Mouse (Mus musculus) E14TG2a.4 (cell line): Measurements from ENCODE around the gene 1700069L16Rik.

Experiments
- H3K27me3 ChIP-seq: 2 replicates; pipeline ENCODE4 v1.6.1; 2014; ENCODE audit warnings: low read length, control low read depth; ENCODE audit not compliant: insufficient read depth
- H3K36me3 ChIP-seq: 2 replicates; pipeline ENCODE4 v1.6.1; 2014; ENCODE audit warnings: low read length, control low read depth; ENCODE audit not compliant: insufficient read depth
- H3K4me1 ChIP-seq: replicated peaks from 2 replicates; pipeline ENCODE4 v1.6.1; 2014; ENCODE audit warnings: low read depth, low read length, control low read depth
- H3K4me3 ChIP-seq: replicated peaks from 2 replicates; pipeline ENCODE4 v1.5.1; 2014; ENCODE audit warnings: mild to moderate bottlenecking, low read length
- H3K9me3 ChIP-seq: 2 replicates; pipeline ENCODE4 v1.6.1; 2014; ENCODE audit warnings: low read length, control low read depth
- CTCF ChIP-seq: conservative IDR thresholded peaks from 2 replicates; pipeline ENCODE4 v1.5.1; 2014; ENCODE audit warnings: low read length
- NANOG ChIP-seq: IDR thresholded peaks from 2 replicates; pipeline ENCODE4 v1.6.1; 2014; ENCODE audit warnings: borderline replicate concordance, low read length, mixed read lengths
- POU5F1 ChIP-seq: IDR thresholded peaks from 2 replicates; pipeline ENCODE4 v1.6.1; 2014; ENCODE audit warnings: low read length, borderline replicate concordance

1700069L16Rik gene

DNA sequence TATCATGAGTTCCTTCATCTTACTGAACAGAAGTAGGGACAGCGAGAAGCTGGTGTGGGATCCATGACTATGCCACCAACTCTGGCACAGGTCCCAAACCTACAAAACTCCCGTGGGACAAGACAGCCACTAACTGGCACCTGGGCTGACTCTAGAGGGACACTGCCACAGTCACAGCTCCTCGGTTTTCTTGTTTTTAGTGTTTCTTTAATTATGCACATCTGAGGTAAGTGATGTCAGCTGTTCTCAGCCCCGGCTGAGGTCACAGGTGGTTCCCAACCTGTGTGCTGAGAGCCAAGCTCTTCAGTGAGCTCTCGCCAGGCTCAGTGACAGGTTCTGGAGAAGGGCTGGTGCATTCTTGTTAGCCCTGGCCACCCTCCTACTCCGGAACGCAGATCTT, 39.9 kb upstream of the 1700069L16Rik start:
- H3K4me3 ChIP-seq: no peak overlapping the region
- H3K27me3 ChIP-seq: no peaks in the 10 kb centered on the region
- peaks cover 89% of the 10 kb centered on the region for H3K4me1 ChIP-seq
- H3K9me3 ChIP-seq: no peaks in the 10 kb centered on the region
- peaks cover 100% of the 10 kb centered on the region for H3K36me3 ChIP-seq
- TF ChIP-seq POU5F1: no peak
- no peak for TF ChIP-seq NANOG
- no peak for TF ChIP-seq CTCF

DNA sequence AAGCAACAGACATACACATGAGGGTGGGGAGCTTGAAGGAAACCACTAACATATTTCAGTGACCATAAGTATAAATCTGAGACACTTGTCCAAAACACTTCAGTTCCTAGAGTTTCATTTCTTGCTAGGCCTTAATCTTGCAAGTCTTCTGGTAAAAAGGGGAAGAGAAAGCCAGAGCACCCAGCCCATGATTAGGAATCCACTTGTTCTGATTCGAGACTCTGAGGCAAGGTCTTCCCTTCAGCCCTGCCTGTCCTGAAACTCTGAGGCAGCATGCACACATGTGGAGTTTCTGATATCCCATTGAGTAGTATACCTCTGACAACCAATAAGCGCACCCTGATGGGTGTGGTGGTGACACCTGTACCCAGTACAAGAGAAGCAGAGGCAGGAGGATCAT, 37.0 kb upstream of the 1700069L16Rik start:
- Histone ChIP-seq H3K27me3 (no peaks in the 10 kb centered on the region), H3K9me3 (no peaks in the 10 kb centered on the region), H3K36me3 (peaks cover 100% of the 10 kb centered on the region), H3K4me3 (no peak overlapping the region), H3K4me1 (peaks cover 73% of the 10 kb centered on the region)
- TF ChIP-seq POU5F1 (no peak), NANOG (no peak), CTCF (no peak)

DNA sequence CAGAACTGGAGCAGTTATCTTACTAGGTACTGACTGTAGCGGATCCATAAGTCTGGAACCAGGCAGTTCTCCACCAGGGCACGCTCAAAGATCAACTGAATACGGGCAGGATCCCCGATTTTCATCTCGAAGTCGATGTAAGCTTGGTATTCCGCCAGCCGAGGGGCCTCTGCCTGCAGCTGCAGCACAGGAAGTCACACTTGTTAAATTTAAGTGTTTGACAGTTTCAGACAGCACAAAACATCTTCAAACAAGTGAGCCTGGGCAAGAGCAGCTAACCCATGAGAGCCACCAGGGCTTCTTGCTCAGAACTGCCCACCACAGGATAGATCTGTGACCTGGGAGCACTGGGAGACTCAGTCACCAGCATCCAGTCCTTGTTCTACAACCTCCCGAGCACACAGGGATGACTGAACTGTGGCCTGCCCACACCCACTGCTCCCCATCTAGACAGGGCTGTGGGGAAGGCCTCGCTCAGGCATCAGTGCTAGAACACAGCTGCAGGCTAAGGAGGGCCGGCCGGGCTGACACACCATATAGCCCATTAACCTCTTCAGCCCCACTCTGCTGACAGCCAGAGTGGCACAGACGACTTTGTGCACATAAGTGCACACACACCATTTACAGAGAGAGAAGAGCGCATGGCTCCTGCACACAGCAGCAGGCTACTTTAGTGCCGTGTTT, 30.9 kb upstream of the 1700069L16Rik start:
- H3K9me3 ChIP-seq: no peaks in the 10 kb centered on the region
- peaks cover 100% of the 10 kb centered on the region for H3K36me3 ChIP-seq
- peaks cover 50% of the 10 kb centered on the region for H3K4me1 ChIP-seq
- no peaks in the 10 kb centered on the region for H3K27me3 ChIP-seq
- TF ChIP-seq NANOG (no peak), CTCF (no peak), POU5F1 (no peak)
- H3K4me3 ChIP-seq: no peak overlapping the region

DNA sequence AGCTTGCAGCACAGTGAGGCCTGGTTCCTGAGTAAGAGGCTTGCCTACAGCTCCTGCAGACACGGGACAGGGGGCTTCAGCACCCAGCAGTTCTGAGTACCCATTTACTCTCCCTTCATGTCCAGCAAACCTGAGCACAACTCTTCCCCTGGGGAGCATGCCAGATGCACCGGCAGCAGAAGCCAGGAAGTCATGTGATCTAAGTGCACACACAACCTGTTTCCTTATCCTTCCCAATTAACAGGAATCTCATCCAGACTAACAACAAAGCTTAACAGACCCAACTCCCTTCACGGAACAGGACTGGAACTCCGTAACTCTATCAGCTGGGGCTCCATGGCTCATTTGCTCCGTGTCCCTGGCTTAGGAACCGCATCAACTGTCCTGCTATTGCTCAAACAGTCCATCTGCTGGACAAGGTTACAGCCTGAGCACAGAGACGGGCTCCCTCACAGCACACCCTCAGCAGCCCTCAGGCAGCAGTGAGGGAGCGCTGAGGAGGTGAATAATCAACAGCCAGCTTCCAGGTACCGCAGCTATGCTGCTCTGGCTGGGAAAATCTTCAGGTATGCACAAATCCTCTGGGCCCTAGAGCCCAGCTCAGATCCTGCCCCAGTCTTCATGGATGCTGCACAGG, 27.1 kb upstream of the 1700069L16Rik start:
- no peaks in the 10 kb centered on the region for H3K9me3 ChIP-seq
- no peak for TF ChIP-seq POU5F1
- H3K4me1 ChIP-seq: peaks cover 68% of the 10 kb centered on the region
- no peaks in the 10 kb centered on the region for H3K27me3 ChIP-seq
- H3K4me3 ChIP-seq: no peak overlapping the region
- H3K36me3 ChIP-seq: peaks cover 100% of the 10 kb centered on the region

DNA sequence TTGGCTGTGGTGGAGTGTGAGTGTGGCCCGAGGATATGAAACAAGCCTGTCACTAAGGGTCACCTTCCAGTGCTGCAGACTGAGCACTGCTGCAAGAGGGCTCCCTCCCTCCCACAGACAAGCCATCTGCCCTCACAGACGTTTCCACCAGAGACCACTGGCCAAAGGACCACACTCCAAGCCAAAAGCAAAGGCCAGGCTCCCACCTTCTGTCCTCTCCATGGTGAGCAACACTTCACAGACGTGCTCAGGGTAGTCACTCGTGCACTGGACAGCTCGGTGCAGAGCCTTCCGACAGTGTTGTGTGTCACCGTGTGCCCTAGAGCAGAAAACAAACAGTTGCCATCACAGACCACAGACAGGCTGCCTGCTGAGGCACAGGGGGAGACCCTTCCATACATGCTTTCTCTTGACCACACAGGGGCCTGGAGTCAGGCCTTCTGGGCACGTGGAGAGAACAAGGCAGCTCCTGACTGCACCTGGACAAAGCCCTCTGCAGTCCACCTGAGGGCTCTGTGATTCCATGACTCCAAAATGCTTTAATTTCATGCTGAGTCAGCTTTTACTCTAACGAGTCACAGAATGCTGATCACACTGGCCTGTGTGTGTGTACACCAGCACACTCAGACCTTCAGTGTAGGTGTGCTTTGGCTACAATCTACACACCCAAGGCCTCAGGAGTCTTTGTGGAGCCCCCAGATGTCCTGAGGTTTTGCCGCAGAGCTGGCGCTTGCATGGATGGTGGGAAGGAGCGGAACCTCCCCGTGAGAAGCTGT, 24.2 kb upstream of the 1700069L16Rik start:
- TF ChIP-seq CTCF: no peak
- TF ChIP-seq NANOG: no peak
- TF ChIP-seq POU5F1: no peak
- no peaks in the 10 kb centered on the region for H3K9me3 ChIP-seq

DNA sequence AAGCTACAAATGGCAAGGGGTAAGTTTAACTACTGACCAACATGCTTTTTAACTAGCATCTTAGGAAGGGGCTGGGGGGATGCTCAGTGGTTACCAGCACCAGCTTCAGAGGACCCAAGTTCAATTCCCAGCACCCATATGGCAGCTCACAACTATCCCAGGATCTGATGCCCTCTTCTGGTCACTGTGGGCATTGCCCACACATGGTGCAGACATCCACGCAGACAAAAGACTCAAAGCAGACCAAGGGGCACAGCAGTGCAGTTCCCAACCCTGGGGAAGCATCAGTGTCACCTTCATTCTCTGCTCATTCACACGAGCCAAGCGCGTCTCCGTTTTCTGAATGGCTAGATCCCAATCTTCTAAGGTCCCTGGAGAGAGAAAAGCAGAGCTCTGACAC, 23.1 kb upstream of the 1700069L16Rik start:
- TF ChIP-seq CTCF: peak; percentile 64
- no peak for TF ChIP-seq POU5F1
- TF ChIP-seq NANOG: no peak

More for the DNA sequence above, 24.2 kb upstream of the 1700069L16Rik start:
- Histone ChIP-seq H3K27me3 (no peaks in the 10 kb centered on the region), H3K4me1 (peaks cover 75% of the 10 kb centered on the region), H3K4me3 (no peak overlapping the region), H3K36me3 (peaks cover 100% of the 10 kb centered on the region)

DNA sequence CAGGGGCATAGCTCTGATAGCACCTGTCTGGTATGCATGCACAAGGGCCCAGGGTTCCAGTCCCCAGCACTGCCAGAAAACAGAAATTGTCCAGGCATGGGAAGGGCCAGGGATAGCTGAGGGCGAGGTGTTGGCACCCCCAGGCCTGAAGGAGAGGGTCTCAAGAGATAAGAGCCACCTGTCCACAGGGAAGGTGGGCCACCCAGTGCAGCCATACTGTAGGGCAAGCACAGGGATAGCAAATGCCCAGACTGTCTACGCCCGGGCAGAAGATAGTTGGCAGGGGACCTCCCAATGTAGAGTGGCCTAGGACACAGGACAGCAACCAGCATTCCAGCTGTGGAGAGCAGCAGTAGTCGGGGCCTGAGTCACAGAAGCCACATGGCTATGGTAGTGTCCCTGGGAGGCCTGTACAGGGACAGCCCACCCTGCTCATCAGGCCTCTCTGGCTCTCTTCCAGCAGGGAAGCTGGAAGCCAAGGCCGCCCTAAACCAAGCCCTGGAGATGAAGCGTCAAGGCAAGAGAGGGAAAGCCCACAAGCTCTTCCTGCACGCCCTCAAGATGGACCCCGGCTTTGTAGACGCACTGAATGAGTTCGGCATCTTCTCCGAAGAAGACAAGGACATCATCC, 13.2 kb upstream of the 1700069L16Rik start:
- Histone ChIP-seq H3K9me3 (no peaks in the 10 kb centered on the region), H3K4me3 (peak overlapping the region; percentile 49; the same call in 1 of the 2 replicates), H3K27me3 (no peaks in the 10 kb centered on the region), H3K4me1 (peaks cover 76% of the 10 kb centered on the region), H3K36me3 (peaks cover 59% of the 10 kb centered on the region)
- TF ChIP-seq NANOG (no peak), CTCF (no peak), POU5F1 (no peak)

More for the DNA sequence above, 23.1 kb upstream of the 1700069L16Rik start:
- Histone ChIP-seq H3K4me3 (no peak overlapping the region), H3K4me1 (peaks cover 79% of the 10 kb centered on the region), H3K27me3 (no peaks in the 10 kb centered on the region), H3K36me3 (peaks cover 100% of the 10 kb centered on the region), H3K9me3 (no peaks in the 10 kb centered on the region)
